Mouse (Mus musculus) layer of hippocampus, postnatal 14 days (tissue): ENCODE measurements at regions not wholly inside any gene's neighbourhood (a gene's known extent, or its start where the extent isn't known, plus 50 kb on each side); places are given as distances from the start of the nearest gene placed in this dataset.

Experiments
- DNase-seq, 2 experiments: peaks; one replicate each; pipeline ENCODE4 v3.0.0; 2021 to 2022; ENCODE audit warnings: low spot score in 2 of 2, mixed read lengths in 1 of 2

DNA sequence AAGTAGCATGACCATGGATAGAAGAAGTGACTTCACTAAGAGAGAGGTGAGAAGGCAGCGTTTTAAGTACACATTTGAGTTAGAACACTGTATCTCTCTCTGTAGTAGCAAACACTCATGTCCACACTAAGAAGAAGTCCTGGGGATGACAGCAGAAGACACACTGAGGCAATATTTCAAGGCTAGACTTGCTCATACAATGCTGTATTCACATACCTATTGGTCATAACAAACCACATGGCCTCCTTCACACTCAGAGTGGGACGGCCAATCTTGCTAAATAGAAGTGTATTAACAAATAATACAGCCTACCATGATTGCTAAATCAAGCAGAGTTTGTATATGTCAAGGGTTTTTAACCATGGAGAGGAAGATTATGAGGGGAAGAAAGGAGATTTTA lies 252.5 kb upstream of the Kcnj16 start:
- no peak for DNase-seq

DNA sequence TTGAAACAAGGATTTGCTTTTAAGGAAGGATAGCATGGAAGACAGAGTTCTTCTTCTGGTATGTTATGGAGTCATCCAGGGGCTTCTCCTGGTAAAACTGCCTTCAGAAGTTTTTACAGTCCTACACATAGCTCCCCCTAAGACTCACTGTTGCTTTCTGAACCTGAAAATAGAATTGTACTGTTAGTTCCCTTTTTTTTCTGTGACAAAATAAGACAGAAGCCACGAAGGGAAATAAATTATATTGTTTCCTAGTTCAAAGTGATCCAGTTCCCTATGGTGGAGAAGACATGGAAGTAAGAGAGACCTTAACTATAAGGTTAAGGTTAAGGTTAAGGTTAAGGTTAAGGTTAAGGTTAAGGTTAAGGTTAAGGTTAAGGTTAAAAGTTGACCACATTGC lies 251.5 kb upstream of the Kcnj16 start:
- DNase-seq, result no peak

DNA sequence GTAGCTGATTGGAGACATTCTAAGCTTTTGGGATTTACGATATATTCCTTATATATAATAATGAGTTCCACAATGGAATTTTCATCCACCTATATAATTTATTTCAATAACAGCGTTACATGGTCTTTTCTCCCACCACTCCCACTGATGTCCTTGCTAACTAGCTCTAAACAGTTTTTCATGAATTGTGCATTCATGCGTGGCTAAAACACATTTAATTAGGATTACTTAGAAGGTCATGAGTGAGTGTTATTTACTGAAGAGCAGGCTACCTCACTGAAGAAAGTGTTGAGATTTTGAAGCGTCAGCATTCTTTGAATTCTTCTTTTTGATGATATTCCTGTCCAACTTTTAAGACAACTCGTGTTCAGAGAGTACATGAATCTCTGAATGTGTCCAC lies 245.1 kb upstream of the Kcnj16 start:
- no peak for DNase-seq

DNA sequence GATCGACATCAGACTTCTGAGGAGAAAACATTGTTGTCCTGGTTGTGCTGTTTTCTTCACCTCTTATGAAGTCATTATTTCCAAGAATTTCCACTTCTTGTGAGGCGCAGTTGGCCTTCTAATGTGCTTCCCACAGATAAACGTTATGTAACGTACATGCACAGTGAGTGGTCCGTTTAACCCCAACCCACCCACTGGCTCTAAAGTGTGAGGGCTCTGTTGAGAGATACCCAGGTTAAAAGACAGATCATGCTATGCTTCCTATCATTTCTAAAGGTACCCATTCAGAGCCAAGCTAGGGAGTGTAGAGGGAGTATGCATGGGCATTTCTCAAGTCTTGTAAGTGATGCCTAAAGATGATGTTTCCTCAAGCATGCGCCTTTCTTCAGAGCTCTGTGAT lies 243.9 kb upstream of the Kcnj16 start:
- DNase-seq, result no peak

DNA sequence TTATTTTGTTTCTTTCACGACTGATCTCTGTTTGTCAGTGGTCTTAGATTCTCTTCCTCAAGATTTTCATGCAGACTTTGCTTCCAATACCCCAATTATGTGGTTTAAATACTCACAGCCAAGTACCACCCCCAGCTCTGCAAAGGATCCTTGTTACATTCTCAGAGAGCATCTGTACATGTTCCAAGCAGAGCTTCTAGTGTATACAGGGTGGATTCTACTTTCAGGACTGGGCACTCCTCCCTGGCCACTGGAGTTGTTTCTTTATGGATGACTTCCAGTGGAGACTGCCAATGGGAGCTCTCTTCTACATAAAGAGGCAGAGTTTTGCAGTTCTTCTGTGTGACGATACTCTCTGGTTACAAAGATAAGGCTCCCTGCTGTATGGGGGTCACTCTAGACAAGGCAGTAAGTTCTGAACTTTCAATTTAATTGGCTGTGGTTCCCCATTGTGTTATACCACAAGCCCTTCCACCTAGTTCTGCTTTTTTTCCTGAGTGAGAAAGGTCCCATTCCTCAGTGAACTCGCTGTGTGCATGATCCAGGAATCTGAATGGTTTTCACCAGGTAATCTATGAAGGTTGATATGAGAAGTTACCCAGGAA lies 240.4 kb upstream of the Kcnj16 start:
- no peak for DNase-seq

DNA sequence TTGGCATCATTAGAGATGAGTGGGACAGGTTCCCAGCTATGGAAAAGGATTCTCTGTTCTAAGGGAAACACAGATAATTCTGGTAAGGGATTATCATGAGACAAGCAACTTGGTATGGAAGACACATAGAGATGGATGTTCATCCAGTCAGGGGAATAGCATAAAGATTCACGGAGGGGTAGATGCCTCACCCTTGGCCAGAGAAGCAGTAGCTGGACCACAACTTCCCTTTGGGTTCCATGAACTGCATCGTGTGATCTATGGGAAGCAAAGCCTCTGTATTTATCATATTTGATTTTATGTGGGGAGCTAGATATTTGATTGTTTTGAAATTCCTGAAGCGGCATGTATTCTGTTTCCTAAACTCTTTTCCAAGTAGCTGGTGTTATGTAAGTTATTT lies 236.3 kb upstream of the Kcnj16 start:
- DNase-seq, result no peak

DNA sequence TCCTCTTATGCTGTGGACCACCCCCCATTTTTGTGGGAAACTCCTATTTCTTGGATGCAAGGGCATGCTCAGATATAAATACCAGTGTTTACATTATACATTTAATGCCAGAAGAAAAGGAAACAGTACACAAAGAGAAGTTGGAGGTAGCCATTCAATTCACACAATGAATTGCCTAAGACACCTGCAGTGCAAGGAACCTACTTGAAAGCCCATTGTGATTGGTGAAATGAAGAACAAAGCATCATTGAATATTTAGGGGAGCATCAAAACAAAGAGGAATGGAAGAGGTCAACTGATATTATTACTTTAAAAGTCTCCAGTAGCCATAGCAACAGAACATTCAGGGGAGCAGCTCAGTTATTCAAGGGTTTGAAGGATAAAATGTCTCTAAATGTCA lies 193.7 kb upstream of the Kcnj16 start:
- DNase-seq, result no peak

DNA sequence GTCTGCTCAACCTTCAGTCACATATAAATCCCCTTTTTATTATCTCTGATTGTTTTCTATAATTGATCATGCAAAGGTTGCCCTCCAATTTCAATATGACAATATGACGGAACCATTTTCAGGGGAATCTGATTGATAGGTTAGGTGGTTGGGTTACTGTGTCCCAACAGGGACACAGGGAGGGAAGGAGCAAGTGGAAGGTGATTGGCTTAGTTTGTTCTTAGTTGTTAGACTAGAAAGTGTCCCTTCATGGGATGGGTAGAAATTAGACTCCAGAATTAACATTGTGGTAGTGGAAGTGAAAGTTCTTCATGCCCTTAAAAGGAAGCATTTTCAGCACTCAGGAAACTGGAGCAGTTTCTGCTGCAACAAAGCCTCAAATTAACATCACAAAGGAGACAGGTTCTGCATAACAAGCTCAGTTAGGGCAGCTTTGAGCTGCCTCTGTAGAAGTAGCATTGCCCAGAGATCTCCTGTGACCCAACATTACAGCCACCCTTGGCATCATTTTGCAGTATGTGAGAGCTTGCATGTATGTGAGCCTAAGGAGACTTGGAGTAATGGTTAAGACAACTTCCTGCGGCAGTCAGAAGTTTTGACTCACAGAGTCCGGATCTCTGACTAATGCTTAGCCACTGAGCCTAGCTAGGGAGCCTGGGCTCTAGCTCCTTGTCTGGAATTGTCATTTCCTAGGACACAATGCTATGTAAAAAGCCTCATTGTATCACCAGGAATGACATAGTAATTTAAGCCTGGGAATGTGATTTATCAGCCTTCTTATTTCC lies 186.1 kb upstream of the Kcnj16 start:
- peak in 1 of 2 experiments; percentile 7 for DNase-seq

DNA sequence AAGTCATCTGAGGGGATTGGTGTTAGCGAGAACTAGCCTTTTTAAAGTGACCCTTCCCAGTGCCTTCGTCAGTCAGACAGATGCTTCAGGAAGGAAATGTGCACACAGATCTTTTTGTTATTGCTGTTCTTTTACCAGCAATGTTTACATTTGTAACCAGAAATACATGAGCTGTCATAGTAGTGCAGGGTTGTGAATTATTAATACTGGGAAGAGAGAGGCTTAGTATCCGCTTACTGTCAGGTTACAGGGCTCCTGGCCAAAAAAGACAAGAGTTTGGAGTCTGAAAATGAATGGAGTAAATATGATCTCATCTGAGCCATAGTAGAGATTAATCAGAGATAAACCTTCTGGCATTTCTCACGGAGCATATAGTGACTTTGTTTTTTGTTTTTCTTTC lies 178.3 kb upstream of the Kcnj16 start:
- no peak for DNase-seq

DNA sequence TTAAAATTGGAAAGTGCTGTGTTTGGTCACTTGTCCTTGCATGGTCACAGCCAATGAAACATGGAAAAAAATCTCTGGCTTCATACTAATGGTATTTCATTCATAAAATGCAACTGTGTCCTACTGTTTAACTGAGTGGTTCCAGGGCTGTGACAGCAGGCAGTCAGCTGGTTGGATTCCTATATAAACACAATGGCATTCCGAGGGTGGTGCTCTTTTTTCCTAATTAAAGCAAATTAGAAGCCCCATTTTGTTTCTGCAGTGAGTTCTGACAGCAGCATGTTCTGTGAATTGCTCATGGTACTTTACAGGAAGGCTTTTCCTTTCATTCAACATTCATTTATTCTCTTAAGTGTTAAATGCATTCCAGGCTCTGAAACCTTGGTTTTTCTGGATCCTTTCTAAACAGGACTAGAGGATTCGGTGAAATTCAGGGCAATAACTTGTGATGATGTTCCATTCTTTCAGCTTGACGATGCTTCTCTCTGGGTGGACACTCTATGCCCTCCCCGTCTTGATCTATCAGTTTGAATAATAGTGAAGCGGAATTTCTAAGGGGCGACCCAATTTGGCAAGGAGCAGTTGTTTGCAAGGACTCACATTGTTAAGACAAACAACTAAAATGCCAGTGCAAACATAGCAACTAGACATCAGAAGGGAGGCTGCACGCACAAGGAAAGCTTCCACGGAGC lies 167.8 kb upstream of the Kcnj16 start:
- DNase-seq, result peak in 1 of 2 experiments; percentile 15

DNA sequence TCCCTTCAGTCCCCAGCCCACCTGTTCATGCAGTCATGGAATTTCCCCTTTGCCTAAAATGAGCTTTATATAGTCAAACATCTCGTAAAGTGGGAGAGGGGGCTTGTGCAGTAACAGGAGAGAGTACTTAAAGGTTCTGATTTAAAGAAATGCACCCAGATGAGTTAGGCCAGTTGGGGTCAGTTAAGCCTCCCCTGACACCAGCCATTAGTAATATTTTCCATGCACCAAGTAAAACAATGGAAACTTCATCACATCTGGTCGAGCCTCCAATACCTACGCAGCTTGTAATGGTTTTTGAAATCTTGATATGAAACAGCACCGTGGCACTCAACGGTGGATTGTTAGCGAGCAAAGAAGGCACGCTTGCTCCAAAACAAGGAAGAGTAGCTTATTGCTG lies 165.8 kb upstream of the Kcnj16 start:
- no peak for DNase-seq

DNA sequence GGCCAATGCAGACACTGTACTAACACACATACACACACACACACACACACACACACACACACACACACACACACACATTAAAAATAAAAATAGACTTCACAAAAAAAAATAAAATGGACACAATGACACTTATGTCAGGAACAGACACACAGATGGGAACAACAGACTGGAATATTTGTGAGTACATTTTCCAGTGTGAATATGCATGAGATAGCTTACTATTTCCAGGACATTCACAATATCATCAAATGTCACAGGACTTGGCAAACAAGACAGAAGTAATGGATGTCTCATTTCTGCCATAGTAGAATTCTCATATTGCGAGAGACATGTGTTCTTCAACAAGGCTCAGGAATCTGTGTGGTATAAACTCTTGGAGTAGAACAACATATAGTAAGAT lies 163.8 kb upstream of the Kcnj16 start:
- peak in 1 of 2 experiments; percentile 35 for DNase-seq

DNA sequence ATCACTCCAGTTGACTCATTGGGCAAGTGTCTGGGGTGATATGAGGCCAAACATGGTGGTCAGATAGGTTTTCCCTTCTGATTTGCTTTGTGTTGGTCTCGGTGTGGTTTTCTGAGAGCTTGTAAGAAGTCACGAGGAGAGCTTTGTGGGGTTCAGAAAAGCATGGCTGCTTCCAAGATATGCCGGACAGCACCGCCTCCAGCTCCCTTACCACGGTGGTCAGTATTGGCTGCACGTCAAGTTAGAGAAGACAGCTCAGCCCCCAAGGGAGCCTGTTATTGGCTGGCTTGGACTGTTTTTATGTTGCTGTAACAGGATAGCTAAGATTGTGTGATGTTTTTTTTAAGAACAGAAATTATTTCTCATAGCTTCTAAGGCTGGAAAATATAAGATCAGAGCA lies 154.7 kb upstream of the Kcnj16 start:
- DNase-seq, result no peak

DNA sequence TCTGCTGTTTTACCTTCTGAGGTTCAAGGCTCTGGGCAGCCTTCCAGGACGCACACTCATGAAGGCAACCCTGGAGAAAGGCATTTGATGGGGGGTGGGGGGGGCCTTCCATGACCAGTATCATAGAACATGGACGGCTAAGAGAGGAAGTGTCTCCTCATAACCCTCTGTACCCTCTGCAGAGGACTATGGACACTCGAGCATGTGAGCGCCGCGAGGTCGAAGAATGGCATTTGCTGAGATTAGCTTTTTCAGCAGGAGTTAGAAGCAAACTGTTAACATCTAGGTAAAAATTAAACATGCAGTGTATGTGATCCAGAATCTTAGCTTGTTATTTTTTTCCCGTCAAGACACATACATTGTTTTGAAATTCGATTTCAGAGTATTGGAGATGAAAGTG lies 153.1 kb upstream of the Kcnj16 start:
- no peak for DNase-seq

DNA sequence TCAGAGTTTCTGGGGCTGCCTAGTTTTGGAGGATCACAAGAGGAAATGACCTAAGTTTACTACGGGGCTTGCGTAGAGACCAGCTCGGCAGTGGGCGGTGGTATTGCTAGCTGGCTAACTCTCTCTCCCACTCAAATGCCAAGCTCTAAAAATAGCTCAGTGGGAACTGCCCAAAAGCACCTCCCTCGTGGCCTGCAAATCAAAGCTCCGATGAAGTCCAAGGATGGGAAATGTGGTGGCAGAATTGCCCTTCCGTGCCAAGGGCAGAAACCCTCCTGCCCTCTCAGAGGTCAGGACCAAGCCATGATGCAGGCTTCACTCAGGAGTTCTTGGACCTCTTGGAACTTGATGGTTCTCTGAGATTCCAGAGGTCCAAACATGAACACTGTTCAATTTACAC lies 152.6 kb upstream of the Kcnj16 start:
- DNase-seq, result no peak

DNA sequence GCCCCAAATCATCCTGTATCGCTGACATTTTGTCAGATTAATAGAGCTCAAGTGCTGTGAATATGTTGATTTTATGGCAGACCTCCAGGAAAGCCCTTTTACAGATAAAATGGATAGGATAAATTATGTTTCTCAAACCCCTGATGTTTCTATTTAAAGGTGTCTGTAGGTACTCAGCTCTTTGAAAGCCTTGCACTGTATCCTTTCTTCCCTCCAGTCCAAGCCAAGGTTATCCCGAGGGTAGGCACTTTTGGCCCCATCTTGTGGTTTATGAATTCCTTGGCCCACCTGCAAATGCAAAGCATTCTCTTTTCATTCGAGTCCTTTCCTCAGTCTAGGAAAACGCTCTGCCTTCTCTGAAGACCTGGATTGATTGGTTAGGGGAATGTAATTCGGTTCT lies 139.2 kb upstream of the Kcnj16 start:
- no peak for DNase-seq

DNA sequence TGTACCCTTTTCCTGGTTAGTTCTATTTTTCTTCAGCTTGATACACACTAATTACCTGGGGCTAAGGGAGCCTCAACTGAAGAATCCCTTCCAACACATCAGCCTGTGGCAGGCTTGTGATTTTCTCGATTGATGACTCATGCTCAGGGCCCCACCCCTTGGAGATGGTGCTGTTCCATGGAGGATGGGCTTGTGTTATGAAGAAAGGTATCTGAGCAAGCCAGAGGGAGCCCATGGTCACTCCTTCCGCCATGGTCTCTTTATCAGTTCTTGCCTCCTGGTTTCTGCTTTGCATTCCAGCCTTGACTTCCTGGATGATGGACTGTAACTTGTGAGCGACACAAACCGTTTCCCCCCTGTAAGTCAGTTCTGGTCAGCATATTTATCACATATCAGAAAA lies 131.1 kb upstream of the Kcnj16 start:
- no peak for DNase-seq

DNA sequence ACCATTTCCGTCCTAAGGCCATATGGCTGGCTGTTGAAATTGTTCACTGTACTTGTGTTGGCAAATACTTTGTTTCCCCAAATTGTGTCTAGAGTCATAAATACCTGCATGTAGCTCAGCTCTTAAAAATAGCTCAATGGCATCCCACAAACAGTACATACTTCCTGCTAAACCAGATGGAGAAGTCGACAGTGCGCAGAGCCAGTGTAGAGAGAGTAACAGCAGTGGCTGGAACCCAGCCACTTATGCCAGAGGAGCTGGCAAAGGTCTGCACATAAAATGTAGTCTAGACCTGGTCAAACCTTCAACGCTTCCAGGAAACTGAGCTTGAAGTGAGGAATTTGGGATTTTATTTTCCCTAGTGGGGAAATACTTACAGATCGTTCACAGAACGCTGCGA lies 128.5 kb upstream of the Kcnj16 start:
- DNase-seq, result no peak

DNA sequence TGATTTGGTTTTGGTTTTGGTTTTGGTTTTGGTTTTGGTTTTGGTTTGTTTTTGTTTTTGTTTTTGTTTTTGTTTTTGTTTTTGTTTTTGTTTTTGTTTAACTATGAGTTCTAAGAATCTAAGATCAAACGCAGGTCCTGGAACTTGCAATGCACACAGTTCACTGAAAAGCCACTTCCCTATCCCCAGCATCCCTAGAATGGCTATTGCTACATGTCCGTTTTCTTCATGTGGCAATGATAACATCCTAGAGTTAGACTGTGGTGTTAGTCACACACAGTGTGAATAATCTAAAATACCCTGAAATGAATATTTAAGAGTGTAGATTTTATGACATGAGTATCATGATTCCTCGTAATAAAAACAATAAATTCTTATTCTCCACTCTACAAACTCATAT lies 99.5 kb upstream of the Kcnj16 start:
- no peak for DNase-seq

DNA sequence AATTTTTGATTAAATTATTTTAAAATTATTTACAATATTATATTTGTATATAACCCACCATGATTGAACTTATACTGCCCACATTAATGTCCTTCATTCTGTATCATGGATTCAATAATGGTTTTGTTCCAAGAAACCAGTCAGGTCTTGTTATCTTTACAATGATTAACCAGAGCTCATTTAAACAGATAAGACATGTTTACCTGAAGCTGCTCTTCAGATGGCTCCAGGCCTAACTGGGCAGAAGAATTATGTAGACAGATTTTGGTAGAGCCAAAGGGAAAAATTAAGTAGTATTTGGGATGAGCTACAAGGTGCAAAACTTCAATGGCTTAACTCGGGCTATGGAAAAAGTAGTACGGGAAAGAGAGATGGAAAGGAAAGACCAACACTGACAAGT lies 97.7 kb upstream of the Kcnj16 start:
- no peak for DNase-seq

DNA sequence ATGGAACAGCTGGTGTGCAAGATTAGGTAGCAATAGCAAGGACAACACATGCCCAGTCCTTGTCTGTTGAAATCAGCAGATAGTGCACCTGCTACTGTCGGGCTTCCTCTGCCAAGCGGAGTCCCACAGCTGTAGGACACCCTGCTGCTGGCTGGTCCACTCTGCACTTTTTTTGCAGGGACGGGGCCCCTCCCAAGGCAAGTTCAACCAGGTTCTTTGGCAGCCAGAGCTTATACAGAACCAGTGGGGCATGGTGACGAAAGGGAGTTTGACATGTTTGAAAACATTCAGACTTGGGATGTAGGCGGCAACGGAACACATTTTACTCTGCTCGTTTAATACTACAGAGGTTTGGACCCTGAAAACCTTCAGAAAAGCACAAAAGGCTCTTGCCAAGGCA lies 93.2 kb upstream of the Kcnj16 start:
- no peak for DNase-seq

DNA sequence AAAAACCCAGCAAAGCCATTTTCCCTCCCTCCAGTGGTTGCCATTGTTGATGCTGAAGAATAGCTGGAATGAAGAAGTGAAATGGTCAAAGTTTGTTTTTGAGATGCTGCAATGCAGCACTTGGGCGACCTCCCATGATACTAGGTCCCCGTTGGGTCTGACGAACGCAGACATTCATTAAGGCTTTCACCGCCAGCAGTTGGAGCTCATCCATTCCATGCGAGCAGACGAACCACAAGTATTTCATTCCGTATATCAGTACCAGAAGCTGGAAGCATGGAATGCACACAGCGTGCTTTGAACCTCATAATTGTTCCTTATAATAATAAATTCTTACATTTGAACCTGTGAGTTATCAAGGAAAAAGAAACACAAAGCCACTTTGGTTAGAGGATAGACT lies 86.9 kb upstream of the Kcnj16 start:
- no peak for DNase-seq
